Mouse (Mus musculus): ENCODE results near the gene Sdf2. TPM values are rescaled to one million over a fixed set of nuclear protein-coding genes. Genes with fewer than 3 reads are reported as not detected.

Gene Sdf2
- 39.1 TPM for polyA plus RNA-seq (2014; fragmentation: Illumina TruSeq; extraction: RNeasy Lipid Tissue Mini Kit (QIAGEN cat#74804); ENCODE audit: low read depth, low replicate concordance)

GRCm38 (mm10) chr11:78245627-78246317 is at the start of gene Sdf2, which contains the start of gene Supt6:
Gene Sdf2, plus strand, starts transcription at chr11:78245746.
Gene Supt6, minus strand, starts transcription at chr11:78245987.

GRCm38 (mm10) chr11:78261380-78262352 is 16.1 kb downstream of the Sdf2 start, which contains the start of gene 2610507B11Rik:
Gene 2610507B11Rik, plus strand, starts transcription at chr11:78261752.

GRCm38 (mm10) chr11:78290654-78291053 is 45.1 kb downstream of the Sdf2 start, which contains the start of gene BC030499:
Gene BC030499, plus strand, starts transcription at chr11:78290841.

GRCm38 (mm10) chr11:78301357-78302084 is 56.0 kb downstream of the Sdf2 start, which contains the start of gene Spag5:
Gene Spag5, plus strand, starts transcription at chr11:78301529.

Other genes with a start within 250 kb of the Sdf2 start
- gene Dhrs13, start 213.5 kb upstream of the Sdf2 start, polyA plus RNA-seq (2014; fragmentation: Illumina TruSeq; extraction: RNeasy Lipid Tissue Mini Kit (QIAGEN cat#74804); ENCODE audit: low read depth, low replicate concordance), result 6.5 TPM
- 6.2 TPM for gene Flot2, start 207.8 kb upstream of the Sdf2 start, polyA plus RNA-seq (2014; fragmentation: Illumina TruSeq; extraction: RNeasy Lipid Tissue Mini Kit (QIAGEN cat#74804); ENCODE audit: low read depth, low replicate concordance)
- 5.8 TPM for gene Eral1, start 165.4 kb upstream of the Sdf2 start, polyA plus RNA-seq (2014; fragmentation: Illumina TruSeq; extraction: RNeasy Lipid Tissue Mini Kit (QIAGEN cat#74804); ENCODE audit: low read depth, low replicate concordance)
- 6.8 TPM for gene Fam222b, start 151.1 kb upstream of the Sdf2 start, polyA plus RNA-seq (2014; fragmentation: Illumina TruSeq; extraction: RNeasy Lipid Tissue Mini Kit (QIAGEN cat#74804); ENCODE audit: low read depth, low replicate concordance)
- gene Traf4, start 80.2 kb upstream of the Sdf2 start, polyA plus RNA-seq (2014; fragmentation: Illumina TruSeq; extraction: RNeasy Lipid Tissue Mini Kit (QIAGEN cat#74804); ENCODE audit: low read depth, low replicate concordance), result 3.2 TPM
- 4.6 TPM for gene Nek8, start 69.1 kb upstream of the Sdf2 start, polyA plus RNA-seq (2014; fragmentation: Illumina TruSeq; extraction: RNeasy Lipid Tissue Mini Kit (QIAGEN cat#74804); ENCODE audit: low read depth, low replicate concordance)
- 48.9 TPM for gene Tlcd1, start 69.0 kb upstream of the Sdf2 start, polyA plus RNA-seq (2014; fragmentation: Illumina TruSeq; extraction: RNeasy Lipid Tissue Mini Kit (QIAGEN cat#74804); ENCODE audit: low read depth, low replicate concordance)
- gene Rpl23a, start 62.2 kb upstream of the Sdf2 start, polyA plus RNA-seq (2014; fragmentation: Illumina TruSeq; extraction: RNeasy Lipid Tissue Mini Kit (QIAGEN cat#74804); ENCODE audit: low read depth, low replicate concordance), result 600 TPM
- 13.5 TPM for gene Rab34, start 57.3 kb upstream of the Sdf2 start, polyA plus RNA-seq (2014; fragmentation: Illumina TruSeq; extraction: RNeasy Lipid Tissue Mini Kit (QIAGEN cat#74804); ENCODE audit: low read depth, low replicate concordance)
- gene Proca1, start 52.4 kb upstream of the Sdf2 start, polyA plus RNA-seq (2014; fragmentation: Illumina TruSeq; extraction: RNeasy Lipid Tissue Mini Kit (QIAGEN cat#74804); ENCODE audit: low read depth, low replicate concordance), result 6.3 TPM
- 12.9 TPM for gene Supt6, start 241 bp downstream of the Sdf2 start, polyA plus RNA-seq (2014; fragmentation: Illumina TruSeq; extraction: RNeasy Lipid Tissue Mini Kit (QIAGEN cat#74804); ENCODE audit: low read depth, low replicate concordance)
- 96.7 TPM for gene 2610507B11Rik, start 16.0 kb downstream of the Sdf2 start, polyA plus RNA-seq (2014; fragmentation: Illumina TruSeq; extraction: RNeasy Lipid Tissue Mini Kit (QIAGEN cat#74804); ENCODE audit: low read depth, low replicate concordance)
- gene BC030499, start 45.1 kb downstream of the Sdf2 start, polyA plus RNA-seq (2014; fragmentation: Illumina TruSeq; extraction: RNeasy Lipid Tissue Mini Kit (QIAGEN cat#74804); ENCODE audit: low read depth, low replicate concordance), result 0.20 TPM
- 5.3 TPM for gene Spag5, start 55.8 kb downstream of the Sdf2 start, polyA plus RNA-seq (2014; fragmentation: Illumina TruSeq; extraction: RNeasy Lipid Tissue Mini Kit (QIAGEN cat#74804); ENCODE audit: low read depth, low replicate concordance)
- gene Aldoc, start 77.2 kb downstream of the Sdf2 start, polyA plus RNA-seq (2014; fragmentation: Illumina TruSeq; extraction: RNeasy Lipid Tissue Mini Kit (QIAGEN cat#74804); ENCODE audit: low read depth, low replicate concordance), result 13.5 TPM
- gene Pigs, start 82.7 kb downstream of the Sdf2 start, polyA plus RNA-seq (2014; fragmentation: Illumina TruSeq; extraction: RNeasy Lipid Tissue Mini Kit (QIAGEN cat#74804); ENCODE audit: low read depth, low replicate concordance), result 2.7 TPM
- gene Unc119, start 97.7 kb downstream of the Sdf2 start, polyA plus RNA-seq (2014; fragmentation: Illumina TruSeq; extraction: RNeasy Lipid Tissue Mini Kit (QIAGEN cat#74804); ENCODE audit: low read depth, low replicate concordance), result 0.49 TPM
- gene Foxn1, start 140.8 kb downstream of the Sdf2 start, polyA plus RNA-seq (2014; fragmentation: Illumina TruSeq; extraction: RNeasy Lipid Tissue Mini Kit (QIAGEN cat#74804); ENCODE audit: low read depth, low replicate concordance), result not detected
- 7.2 TPM for gene Slc13a2, start 176.5 kb downstream of the Sdf2 start, polyA plus RNA-seq (2014; fragmentation: Illumina TruSeq; extraction: RNeasy Lipid Tissue Mini Kit (QIAGEN cat#74804); ENCODE audit: low read depth, low replicate concordance)
- 1.6 TPM for gene Slc46a1, start 220.0 kb downstream of the Sdf2 start, polyA plus RNA-seq (2014; fragmentation: Illumina TruSeq; extraction: RNeasy Lipid Tissue Mini Kit (QIAGEN cat#74804); ENCODE audit: low read depth, low replicate concordance)